Mouse (Mus musculus) heart, postnatal 10 days (tissue): ENCODE measurements around the gene Cyp2w1. TPM values are rescaled to one million over a fixed set of nuclear protein-coding genes. Genes with fewer than 3 reads are reported as not detected.

Experiments
- DNase-seq, 2 experiments: peaks; one replicate each; pipeline ENCODE4 v3.0.0; 2021
- intact Hi-C: fragments of 180-260 bp; cut with DNase I; formaldehyde crosslinking; loops from one replicate; pipeline ENCODE4 v1.15.1; 2025
- microRNA-seq, 2 experiments: library from miRNA; unstranded; fragments of <30 nt; microRNA quantifications; one replicate each; pipeline ENCODE4 v1.2.0; 2022
- total RNA-seq, 2 experiments: library from RNA; stranded (reverse); gene quantifications; 2 replicates each; pipeline ENCODE4 v1.2.3; 2021

Cyp2w1 gene
- total RNA-seq, 2 experiments from 2014 or later = not detected

DNA sequence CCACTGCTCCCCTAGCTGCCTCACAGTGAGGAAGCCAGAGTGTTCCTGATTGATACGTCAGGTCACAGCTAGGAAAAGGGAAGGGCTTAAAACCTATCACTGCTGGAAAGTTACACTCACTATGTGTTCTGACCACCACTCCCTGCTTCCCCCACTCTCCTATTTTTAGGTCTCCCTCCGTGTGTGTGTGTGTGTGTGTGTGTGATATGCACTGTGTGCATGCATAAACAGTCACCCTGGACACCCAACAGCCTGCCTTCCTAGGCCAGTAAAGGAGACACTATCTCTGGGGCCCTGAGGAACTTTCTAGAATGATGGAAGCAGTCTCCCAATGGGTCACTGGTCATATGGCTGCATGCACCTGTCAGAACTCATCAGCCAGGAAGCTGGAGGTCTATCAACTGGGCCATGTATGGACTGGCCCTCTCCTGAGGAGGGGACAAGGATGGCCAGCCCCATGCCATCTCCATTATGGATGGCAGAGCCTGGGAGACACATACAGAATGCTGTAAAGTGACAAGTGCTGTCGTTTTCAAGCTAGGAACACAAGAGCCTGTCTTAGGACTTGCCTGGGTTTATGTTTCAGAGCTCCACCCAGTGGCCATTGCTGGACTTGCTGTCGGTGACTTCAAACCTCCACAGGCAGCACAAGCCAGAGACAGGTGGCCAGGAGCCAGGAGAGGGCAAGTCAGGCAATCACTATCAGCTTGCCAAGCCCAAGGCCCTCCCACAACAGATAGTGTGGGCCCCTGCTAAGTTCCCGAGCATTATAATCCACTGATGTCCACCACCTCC, 45.7 kb downstream of the Cyp2w1 start:
- intact Hi-C loops = loop anchor here (1.0 kb wide), 1 partner anchor 34 kb away; no protein-coding TSS in a partner anchor
- DNase-seq = peak; percentile 97 to 99

DNA sequence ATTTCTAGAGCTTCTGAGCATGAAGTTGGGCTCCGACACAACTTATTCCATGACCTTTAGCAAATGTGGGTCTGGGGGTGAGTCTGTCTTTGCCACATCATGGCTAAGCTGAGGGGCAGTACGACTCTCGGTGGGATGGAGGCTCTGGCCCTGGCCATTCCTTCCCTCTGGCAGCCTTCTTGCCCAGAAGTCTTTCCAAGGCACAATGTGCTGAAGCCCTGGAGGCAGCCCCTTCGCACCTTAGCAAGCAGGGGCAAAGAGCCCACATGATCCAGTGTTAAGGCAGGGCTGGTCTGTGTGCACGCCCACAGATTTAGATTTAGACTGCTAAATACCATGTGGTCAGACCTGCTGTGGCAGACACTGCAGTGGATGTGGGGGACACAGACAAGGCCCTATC, 46.4 kb downstream of the Cyp2w1 start:
- intact Hi-C loops = loop anchor here (1.0 kb wide), 1 partner anchor 34 kb away; no protein-coding TSS in a partner anchor
- no peak for DNase-seq

DNA sequence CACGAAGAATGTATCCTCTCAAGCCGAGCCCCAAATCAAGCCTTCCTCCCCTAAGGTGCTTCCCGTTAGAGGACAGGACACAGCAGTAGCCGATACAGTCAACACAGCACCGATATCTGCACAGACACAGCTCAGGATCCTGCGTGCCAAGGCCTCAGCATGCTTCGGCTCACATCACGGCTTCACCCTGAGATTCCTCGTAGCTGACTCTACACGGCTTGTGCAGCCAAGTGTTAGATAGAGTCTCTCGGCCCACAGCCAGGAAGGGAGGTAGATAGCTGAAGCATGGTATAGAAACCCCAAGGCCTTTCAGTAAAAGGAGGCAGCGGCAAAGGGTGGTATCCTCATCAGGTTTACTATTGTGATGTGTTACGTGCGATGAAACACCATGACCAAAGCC, 47.6 kb downstream of the Cyp2w1 start:
- intact Hi-C loops = no loop called here
- no peak for DNase-seq

DNA sequence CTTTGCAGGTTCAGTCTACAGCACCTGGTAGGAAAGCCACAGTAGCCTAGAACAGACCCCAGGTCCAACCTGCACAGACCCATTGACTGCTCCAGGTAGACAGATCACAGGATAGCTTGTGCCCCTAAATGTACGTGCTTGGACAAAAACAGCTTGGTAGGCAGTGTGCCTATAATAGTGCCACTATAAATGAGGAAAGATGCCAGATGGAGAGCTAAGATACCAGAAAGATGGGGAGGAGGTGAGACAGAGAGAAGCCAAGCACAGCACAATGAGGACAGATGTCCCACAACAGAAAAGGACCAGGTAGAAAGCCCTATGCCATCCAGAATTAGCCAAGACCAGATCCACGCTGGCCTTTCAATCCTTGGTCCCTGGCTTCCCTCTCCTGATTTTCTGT, 49.7 kb downstream of the Cyp2w1 start:
- intact Hi-C loops = no loop called here
- DNase-seq = no peak

DNA sequence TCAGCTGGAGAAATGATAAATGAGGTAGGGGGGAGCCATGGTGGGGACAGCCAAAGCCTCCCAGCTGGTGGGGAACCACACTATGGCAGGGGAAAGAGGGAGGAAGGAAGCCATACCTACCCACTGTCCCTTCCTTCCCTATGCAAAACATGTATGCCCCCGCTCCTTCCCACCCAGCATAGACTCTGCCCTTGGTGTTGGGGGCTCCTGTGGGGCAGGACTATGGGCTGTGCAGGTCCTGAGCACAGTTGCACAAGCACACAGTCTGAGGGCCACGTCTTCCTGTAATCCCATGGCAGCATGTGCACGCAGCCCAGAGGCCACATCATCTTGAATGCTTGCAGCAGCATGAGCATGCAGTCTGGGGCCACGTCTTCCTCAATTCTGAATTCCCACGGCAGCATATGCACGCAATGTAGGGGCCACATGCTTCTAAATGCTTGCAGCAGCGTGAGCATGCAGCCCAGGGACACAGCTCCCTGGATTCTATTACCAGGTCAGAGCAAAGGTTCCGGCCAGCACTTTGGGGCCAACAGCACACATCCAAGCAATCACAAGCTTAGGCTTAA, 51.4 kb downstream of the Cyp2w1 start:
- intact Hi-C loops = no loop called here
- no peak for DNase-seq

DNA sequence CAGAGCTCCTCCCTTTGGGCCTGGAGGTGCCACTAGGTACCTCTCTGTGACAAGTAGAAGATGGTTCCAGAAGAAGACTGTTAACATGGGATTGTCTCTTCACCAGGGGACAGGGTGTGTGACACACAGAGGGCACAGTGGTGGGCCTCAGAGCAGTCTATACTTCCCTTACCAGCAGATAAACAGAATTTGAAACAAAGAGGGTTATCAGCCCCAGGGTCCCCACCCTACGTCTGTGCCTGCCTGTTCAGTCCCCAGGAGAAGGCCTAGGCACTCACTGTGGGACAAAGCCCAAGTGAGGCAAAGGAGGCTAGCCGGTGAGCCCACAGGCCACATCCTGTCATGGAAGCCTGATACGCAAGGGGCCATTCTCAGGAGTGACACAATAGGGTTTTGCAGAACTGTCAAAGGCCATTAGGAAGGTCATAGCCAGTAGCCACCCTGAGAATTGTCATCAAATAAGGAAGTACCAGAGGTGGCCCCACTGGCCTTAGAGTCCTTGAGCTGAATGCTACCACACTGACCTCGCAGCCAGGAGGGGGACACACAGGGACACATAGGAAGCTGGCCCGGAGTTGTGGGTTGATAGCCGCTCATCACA, 52.5 kb downstream of the Cyp2w1 start, which contains the start of gene C130050O18Rik:
Gene C130050O18Rik (plus strand): TSS at position 480 of the 601 bp plus-strand sequence.
- no peak for DNase-seq
- intact Hi-C loops = no loop called here

DNA sequence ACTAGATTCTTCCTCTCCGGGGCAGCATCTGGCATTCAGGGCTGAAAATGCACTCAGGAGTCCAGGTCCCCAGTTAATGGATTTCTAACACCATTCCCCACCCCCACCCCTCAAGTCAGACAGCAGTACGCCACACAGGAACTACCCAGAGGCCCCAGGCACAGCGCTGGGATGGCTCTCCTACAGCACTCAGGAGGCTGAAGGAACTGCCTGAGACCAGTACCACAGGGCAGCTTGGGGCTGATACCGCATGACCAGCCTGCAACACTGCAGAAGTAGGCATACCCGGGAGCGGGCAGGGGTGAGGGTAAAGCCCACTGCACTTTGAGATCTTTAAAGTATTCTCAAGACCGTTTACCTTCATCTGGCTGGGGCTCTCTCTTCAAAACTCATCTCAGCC, 53.1 kb downstream of the Cyp2w1 start:
- no peak for DNase-seq
- intact Hi-C loops = no loop called here

DNA sequence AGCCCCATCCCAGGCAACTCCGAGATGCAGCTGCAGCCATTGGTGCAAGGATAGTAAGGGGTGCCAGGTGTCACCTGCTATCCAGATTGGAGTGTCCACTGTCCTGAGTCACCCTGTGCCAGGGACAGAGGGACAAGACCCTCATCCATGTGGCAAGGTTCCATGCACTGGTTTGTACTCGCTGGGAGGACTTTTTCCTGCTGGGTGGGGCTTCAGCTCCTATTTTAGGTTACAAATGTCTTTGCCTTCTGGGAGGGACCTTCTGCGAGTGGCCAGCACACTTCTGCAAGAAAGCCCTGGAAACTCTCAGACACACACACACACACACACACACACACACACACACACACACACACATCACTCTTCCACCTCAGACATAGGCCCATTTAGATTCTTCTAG, 53.5 kb downstream of the Cyp2w1 start:
- intact Hi-C loops = no loop called here
- no peak for DNase-seq

Small RNA genes within 50 kb of the gene (microRNA-seq; reads per million reads assigned to microRNA genes)
- 272 to 574 reads per million in 2 experiments for gene Mir339

Other genes starting within 250 kb of the Cyp2w1 start
- gene Prkar1b, start 202.6 kb upstream of the Cyp2w1 start, total RNA-seq = 1 to 10 TPM; 1.5 to 3.5 TPM
- gene Dnaaf5, start 202.4 kb upstream of the Cyp2w1 start, total RNA-seq = 10 to 100 TPM; 17.9 to 18.0 TPM
- gene Sun1, start 152.0 kb upstream of the Cyp2w1 start, total RNA-seq = 10 to 100 TPM; 43.5 to 44.8 TPM
- gene Get4, start 100.3 kb upstream of the Cyp2w1 start, total RNA-seq = 10 to 100 TPM; 57.6 to 59.4 TPM
- 1 to 10 TPM; 1.6 to 1.8 TPM for gene Adap1, start 27.0 kb upstream of the Cyp2w1 start, total RNA-seq
- gene Cox19, start 1.2 kb upstream of the Cyp2w1 start, total RNA-seq = 10 to 100 TPM; 88.8 to 96.4 TPM
- gene Gpr146, start 25.1 kb downstream of the Cyp2w1 start, total RNA-seq = 10 to 100 TPM; 33.7 to 37.2 TPM
- under 1 TPM; 0.74 to 0.93 TPM for gene C130050O18Rik, start 52.7 kb downstream of the Cyp2w1 start, total RNA-seq
- 1 to 10 TPM; 2.5 to 2.6 TPM for gene Gper1, start 70.5 kb downstream of the Cyp2w1 start, total RNA-seq
- gene 3110082I17Rik, start 107.9 kb downstream of the Cyp2w1 start, total RNA-seq = 1 to 10 TPM; 9.9 to 10.0 TPM
- 10 to 100 TPM; 20.6 to 21.5 TPM for gene Zfand2a, start 131.9 kb downstream of the Cyp2w1 start, total RNA-seq
- not detected for gene Uncx, start 190.9 kb downstream of the Cyp2w1 start, total RNA-seq